Mouse (Mus musculus): ENCODE data around the gene Krt19. TPM values are rescaled to one million over a fixed set of nuclear protein-coding genes. Genes with fewer than 3 reads are reported as not detected.

The Krt19 gene
- polyA plus RNA-seq, 1 experiment from 2014 or later = 0.90 TPM

GRCm38 (mm10) chr11:100139391-100139790 lies 9.1 kb downstream of the Krt19 start:
- DNase-seq (ENCODE audit: low spot score) (no peak), ATAC-seq (ENCODE audit: low FRiP score) (no peak)
- no peak overlapping the region for H3K9ac ChIP-seq
- H3K27me3 ChIP-seq (ENCODE audit: control insufficient read depth, insufficient read depth, low read length) = peaks cover 7% of the 10 kb centered on the region
- no peak overlapping the region for H3K4me2 ChIP-seq (replicated peaks)
- no peak overlapping the region for H3K27ac ChIP-seq
- 93% methylated on average over 2 of the region's 2 CpGs for WGBS
- no peaks in the 10 kb centered on the region for H3K36me3 ChIP-seq (replicated peaks; ENCODE audit: control insufficient read depth, insufficient read depth)
- H3K4me1 ChIP-seq (replicated peaks; ENCODE audit: control insufficient read depth, insufficient read depth, low read length) = peaks cover 8% of the 10 kb centered on the region; the same call in 1 of the 2 replicates
- no peaks in the 10 kb centered on the region for H3K9me3 ChIP-seq (ENCODE audit: control insufficient read depth, low read length)
- no peak overlapping the region for H3K4me3 ChIP-seq (replicated peaks; ENCODE audit: low read length)

- no peak for ATAC-seq (ENCODE audit: low FRiP score)
- H3K4me2 ChIP-seq (replicated peaks) = no peak overlapping the region
- H3K9ac ChIP-seq = no peak overlapping the region
- H3K27me3 ChIP-seq (ENCODE audit: control insufficient read depth, insufficient read depth, low read length) = peaks cover 2% of the 10 kb centered on the region; the same call in 1 of the 2 replicates
- H3K9me3 ChIP-seq (ENCODE audit: control insufficient read depth, low read length) = no peaks in the 10 kb centered on the region
- no peak overlapping the region for H3K4me3 ChIP-seq (replicated peaks; ENCODE audit: low read length)
- 52% methylated on average over 7 of the region's 7 CpGs for WGBS
- no peak overlapping the region for H3K27ac ChIP-seq
- DNase-seq (ENCODE audit: low spot score) = no peak
- no peaks in the 10 kb centered on the region for H3K36me3 ChIP-seq (replicated peaks; ENCODE audit: control insufficient read depth, insufficient read depth)
- H3K4me1 ChIP-seq (replicated peaks; ENCODE audit: control insufficient read depth, insufficient read depth, low read length) = peaks cover 8% of the 10 kb centered on the region; the same call in 1 of the 2 replicates
Measured at GRCm38 (mm10) chr11:100138809-100139208, 9.7 kb downstream of the Krt19 start.

- DNase-seq (ENCODE audit: low spot score) (no peak), ATAC-seq (ENCODE audit: low FRiP score) (no peak)
- Histone ChIP-seq H3K27me3 (ENCODE audit: control insufficient read depth, insufficient read depth, low read length) (no peaks in the 10 kb centered on the region), H3K4me1 (replicated peaks; ENCODE audit: control insufficient read depth, insufficient read depth, low read length) (peaks cover 8% of the 10 kb centered on the region; the same call in 1 of the 2 replicates), H3K4me2 (replicated peaks) (no peak overlapping the region), H3K9ac (no peak overlapping the region), H3K36me3 (replicated peaks; ENCODE audit: control insufficient read depth, insufficient read depth) (no peaks in the 10 kb centered on the region), H3K27ac (no peak overlapping the region), H3K4me3 (replicated peaks; ENCODE audit: low read length) (no peak overlapping the region), H3K9me3 (ENCODE audit: control insufficient read depth, low read length) (no peaks in the 10 kb centered on the region)
- WGBS = 25% methylated on average over 5 of the region's 5 CpGs
Measured at GRCm38 (mm10) chr11:100137693-100138092, 10.8 kb downstream of the Krt19 start.

GRCm38 (mm10) chr11:100136559-100136958 lies 11.9 kb downstream of the Krt19 start:
- Histone ChIP-seq H3K27ac (no peak overlapping the region), H3K4me3 (replicated peaks; ENCODE audit: low read length) (no peak overlapping the region), H3K9me3 (ENCODE audit: control insufficient read depth, low read length) (no peaks in the 10 kb centered on the region), H3K4me1 (replicated peaks; ENCODE audit: control insufficient read depth, insufficient read depth, low read length) (peaks cover 8% of the 10 kb centered on the region; the same call in 1 of the 2 replicates), H3K4me2 (replicated peaks) (no peak overlapping the region), H3K9ac (no peak overlapping the region), H3K36me3 (replicated peaks; ENCODE audit: control insufficient read depth, insufficient read depth) (no peaks in the 10 kb centered on the region), H3K27me3 (ENCODE audit: control insufficient read depth, insufficient read depth, low read length) (no peaks in the 10 kb centered on the region)
- WGBS = 39% methylated on average over 5 of the region's 5 CpGs
- no peak for DNase-seq (ENCODE audit: low spot score)
- no peak for ATAC-seq (ENCODE audit: low FRiP score)

- Histone ChIP-seq H3K4me2 (replicated peaks) (no peak within 1 kb of the TSS), H3K27ac (no peak within 1 kb of the TSS), H3K4me1 (replicated peaks; ENCODE audit: control insufficient read depth, insufficient read depth, low read length) (peaks cover 8% of the 10 kb centered on the region; the same call in 1 of the 2 replicates), H3K9ac (no peak within 1 kb of the TSS), H3K36me3 (replicated peaks; ENCODE audit: control insufficient read depth, insufficient read depth) (no peaks in the 10 kb centered on the region), H3K27me3 (ENCODE audit: control insufficient read depth, insufficient read depth, low read length) (no peaks in the 10 kb centered on the region), H3K9me3 (ENCODE audit: control insufficient read depth, low read length) (no peaks in the 10 kb centered on the region), H3K4me3 (replicated peaks; ENCODE audit: low read length) (no peak within 1 kb of the TSS)
- DNase-seq (ENCODE audit: low spot score) = no peak
- ATAC-seq (ENCODE audit: low FRiP score) = no peak
- WGBS = 72% methylated on average over 7 of the region's 7 CpGs
Measured at GRCm38 (mm10) chr11:100135731-100136130, 12.7 kb downstream of the Krt19 start, which contains the start of gene Krt15. Gene Krt15 (minus strand): TSS chr11:100135928.

- Histone ChIP-seq H3K27me3 (ENCODE audit: control insufficient read depth, insufficient read depth, low read length) (no peaks in the 10 kb centered on the region), H3K36me3 (replicated peaks; ENCODE audit: control insufficient read depth, insufficient read depth) (no peaks in the 10 kb centered on the region), H3K4me2 (replicated peaks) (no peak overlapping the region), H3K4me3 (replicated peaks; ENCODE audit: low read length) (no peak overlapping the region), H3K27ac (no peak overlapping the region), H3K9me3 (ENCODE audit: control insufficient read depth, low read length) (no peaks in the 10 kb centered on the region), H3K9ac (no peak overlapping the region), H3K4me1 (replicated peaks; ENCODE audit: control insufficient read depth, insufficient read depth, low read length) (no peaks in the 10 kb centered on the region)
- no peak for ATAC-seq (ENCODE audit: low FRiP score)
- 75% methylated on average over 7 of the region's 7 CpGs for WGBS
- DNase-seq (ENCODE audit: low spot score) = no peak
Measured at GRCm38 (mm10) chr11:100124901-100125300, 23.6 kb downstream of the Krt19 start.

- no peak within 1 kb of the TSS for H3K4me3 ChIP-seq (replicated peaks; ENCODE audit: low read length)
- no peak within 1 kb of the TSS for H3K27ac ChIP-seq
- H3K9ac ChIP-seq = no peak within 1 kb of the TSS
- H3K27me3 ChIP-seq (ENCODE audit: control insufficient read depth, insufficient read depth, low read length) = no peaks in the 10 kb centered on the region
- no peaks in the 10 kb centered on the region for H3K9me3 ChIP-seq (ENCODE audit: control insufficient read depth, low read length)
- no peak for DNase-seq (ENCODE audit: low spot score)
- ATAC-seq (ENCODE audit: low FRiP score) = no peak
- H3K4me2 ChIP-seq (replicated peaks) = no peak within 1 kb of the TSS
- H3K36me3 ChIP-seq (replicated peaks; ENCODE audit: control insufficient read depth, insufficient read depth) = no peaks in the 10 kb centered on the region
- no peaks in the 10 kb centered on the region for H3K4me1 ChIP-seq (replicated peaks; ENCODE audit: control insufficient read depth, insufficient read depth, low read length)
- WGBS = 75% methylated on average over 3 of the region's 3 CpGs
Measured at GRCm38 (mm10) chr11:100121466-100121865, 27.0 kb downstream of the Krt19 start, which contains the start of gene Krt13. Gene Krt13 (minus strand): TSS chr11:100121566.

- Histone ChIP-seq H3K4me2 (replicated peaks) (no peak overlapping the region), H3K27me3 (ENCODE audit: control insufficient read depth, insufficient read depth, low read length) (no peaks in the 10 kb centered on the region), H3K36me3 (replicated peaks; ENCODE audit: control insufficient read depth, insufficient read depth) (no peaks in the 10 kb centered on the region), H3K9ac (no peak overlapping the region), H3K27ac (no peak overlapping the region), H3K4me3 (replicated peaks; ENCODE audit: low read length) (no peak overlapping the region), H3K9me3 (ENCODE audit: control insufficient read depth, low read length) (no peaks in the 10 kb centered on the region), H3K4me1 (replicated peaks; ENCODE audit: control insufficient read depth, insufficient read depth, low read length) (no peaks in the 10 kb centered on the region)
- DNase-seq (ENCODE audit: low spot score) = no peak
- WGBS = 92% methylated on average over 5 of the region's 5 CpGs
- no peak for ATAC-seq (ENCODE audit: low FRiP score)
Measured at GRCm38 (mm10) chr11:100120331-100120730, 28.1 kb downstream of the Krt19 start.

GRCm38 (mm10) chr11:100113742-100114029 lies 34.8 kb downstream of the Krt19 start:
- ATAC-seq (ENCODE audit: low FRiP score) = no peak
- DNase-seq (ENCODE audit: low spot score) = no peak

More at GRCm38 (mm10) chr11:100113742-100114029, 34.8 kb downstream of the Krt19 start:
- Histone ChIP-seq H3K27me3 (ENCODE audit: control insufficient read depth, insufficient read depth, low read length) (no peaks in the 10 kb centered on the region), H3K36me3 (replicated peaks; ENCODE audit: control insufficient read depth, insufficient read depth) (no peaks in the 10 kb centered on the region), H3K9me3 (ENCODE audit: control insufficient read depth, low read length) (no peaks in the 10 kb centered on the region), H3K4me3 (replicated peaks; ENCODE audit: low read length) (no peak overlapping the region), H3K9ac (no peak overlapping the region), H3K4me1 (replicated peaks; ENCODE audit: control insufficient read depth, insufficient read depth, low read length) (no peaks in the 10 kb centered on the region), H3K27ac (no peak overlapping the region), H3K4me2 (replicated peaks) (no peak overlapping the region)
- 72% methylated on average over 2 of the region's 2 CpGs for WGBS

Data from hindbrain, embryonic 14.5 days (tissue).